Mouse (Mus musculus) embryonic facial prominence, embryonic 14.5 days (tissue): ENCODE measurements around the gene Prss45. TPM values are rescaled to one million over a fixed set of nuclear protein-coding genes. Genes with fewer than 3 reads are reported as not detected.
A peak's percentile ranks its signal among the peaks of the same experiment; 100 is the strongest.

ENCODE experiments used
- ATAC-seq: fragments of 200-750 bp; cut with Nextera tagmentation; 2 replicates; pipeline ENCODE4 v1.8.0; 2017; ENCODE audit warnings: low read depth, moderate number of reproducible peaks, moderate TSS enrichment
- DNase-seq: peaks from one replicate; pipeline ENCODE4 v3.0.0-alpha.2; 2015; ENCODE audit warnings: low spot score
- H3K27ac ChIP-seq: fragments of 300-500 bp; sonication (generic); replicated peaks from 2 replicates; pipeline ENCODE4 v1.5.1; 2014; ENCODE audit warnings: low read depth, mild to moderate bottlenecking, low read length, moderate library complexity
- H3K27me3 ChIP-seq: fragments of 300-500 bp; sonication (generic); replicated peaks from 2 replicates; pipeline ENCODE4 v1.6.1; 2014; ENCODE audit warnings: low read length; ENCODE audit not compliant: control insufficient read depth, insufficient read depth
- H3K36me3 ChIP-seq: fragments of 300-500 bp; sonication (generic); 2 replicates; pipeline ENCODE4 v1.6.1; 2014; ENCODE audit warnings: low read length, mixed read lengths; ENCODE audit not compliant: control insufficient read depth, insufficient read depth
- H3K4me1 ChIP-seq: fragments of 300-500 bp; sonication (generic); 2 replicates; pipeline ENCODE4 v1.6.1; 2014; ENCODE audit warnings: antibody characterized with exemption, low read length; ENCODE audit not compliant: control insufficient read depth, insufficient read depth
- H3K4me2 ChIP-seq: fragments of 300-500 bp; sonication (generic); 2 replicates; pipeline ENCODE4 v1.6.1; 2014; ENCODE audit warnings: low read depth, mild to moderate bottlenecking, low read length, moderate library complexity, mixed read lengths
- H3K4me3 ChIP-seq: fragments of 300-500 bp; sonication (generic); 2 replicates; pipeline ENCODE4 v1.5.1; 2014; ENCODE audit warnings: low read depth, mild to moderate bottlenecking, low read length
- H3K9ac ChIP-seq: fragments of 300-500 bp; sonication (generic); 2 replicates; pipeline ENCODE4 v1.6.1; 2014; ENCODE audit warnings: low read depth, mild to moderate bottlenecking, low read length, moderate library complexity, mixed read lengths
- H3K9me3 ChIP-seq: fragments of 300-500 bp; sonication (generic); 2 replicates; pipeline ENCODE4 v1.6.1; 2016; ENCODE audit warnings: low read length; ENCODE audit not compliant: control insufficient read depth
- WGBS: fragments of 180-500 bp; shearing (Covaris S2); extraction: QIAGEN DNeasy Blood & Tissue Kit; methylation state at CpG from one replicate; pipeline ENCODE4 v1.1.7; 2014; 5-methylcytosine and 5-hydroxymethylcytosine counted together
- polyA plus RNA-seq: library from polyadenylated mRNA; unstranded; fragments of >200 nt; fragmentation: Nextera tagmentation; extraction: Ambion mirVana; gene quantifications from 2 replicates; pipeline ENCODE4 v1.2.1, GENCODE M21; 2014

Gene Prss45
- polyA plus RNA-seq, 1 experiment from 2014 or later: not detected

DNA sequence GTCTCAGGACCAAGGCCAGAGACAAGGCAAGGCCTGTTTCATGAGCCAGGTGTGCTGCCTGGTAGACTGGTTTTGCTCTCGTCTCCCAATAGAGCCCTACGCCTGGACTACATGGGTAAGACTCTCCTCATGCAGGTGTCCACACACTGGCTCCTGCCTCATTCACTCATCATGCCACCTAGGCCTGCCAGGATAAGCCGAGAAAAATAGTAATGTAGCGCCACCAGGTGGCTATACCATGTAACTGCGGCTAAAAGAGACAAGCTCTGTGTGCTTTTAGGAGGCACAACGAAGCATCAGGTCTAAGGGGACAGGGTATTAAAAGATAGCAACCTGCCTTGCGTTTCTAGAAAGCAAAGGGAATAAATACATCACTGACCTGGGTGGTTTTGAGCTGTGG lies 36.6 kb downstream of the Prss45 start:
- peaks cover 20% of the 10 kb centered on the region for H3K27me3 ChIP-seq
- H3K27ac ChIP-seq: no peak overlapping the region
- H3K36me3 ChIP-seq: no peaks in the 10 kb centered on the region
- no peak overlapping the region for H3K4me2 ChIP-seq
- no peaks in the 10 kb centered on the region for H3K9me3 ChIP-seq
- no peak overlapping the region for H3K9ac ChIP-seq
- H3K4me3 ChIP-seq: no peak overlapping the region
- DNase-seq (no peak), ATAC-seq (no peak)
- peaks cover 19% of the 10 kb centered on the region for H3K4me1 ChIP-seq
- 20% methylated on average over 7 of the region's 7 CpGs for WGBS

DNA sequence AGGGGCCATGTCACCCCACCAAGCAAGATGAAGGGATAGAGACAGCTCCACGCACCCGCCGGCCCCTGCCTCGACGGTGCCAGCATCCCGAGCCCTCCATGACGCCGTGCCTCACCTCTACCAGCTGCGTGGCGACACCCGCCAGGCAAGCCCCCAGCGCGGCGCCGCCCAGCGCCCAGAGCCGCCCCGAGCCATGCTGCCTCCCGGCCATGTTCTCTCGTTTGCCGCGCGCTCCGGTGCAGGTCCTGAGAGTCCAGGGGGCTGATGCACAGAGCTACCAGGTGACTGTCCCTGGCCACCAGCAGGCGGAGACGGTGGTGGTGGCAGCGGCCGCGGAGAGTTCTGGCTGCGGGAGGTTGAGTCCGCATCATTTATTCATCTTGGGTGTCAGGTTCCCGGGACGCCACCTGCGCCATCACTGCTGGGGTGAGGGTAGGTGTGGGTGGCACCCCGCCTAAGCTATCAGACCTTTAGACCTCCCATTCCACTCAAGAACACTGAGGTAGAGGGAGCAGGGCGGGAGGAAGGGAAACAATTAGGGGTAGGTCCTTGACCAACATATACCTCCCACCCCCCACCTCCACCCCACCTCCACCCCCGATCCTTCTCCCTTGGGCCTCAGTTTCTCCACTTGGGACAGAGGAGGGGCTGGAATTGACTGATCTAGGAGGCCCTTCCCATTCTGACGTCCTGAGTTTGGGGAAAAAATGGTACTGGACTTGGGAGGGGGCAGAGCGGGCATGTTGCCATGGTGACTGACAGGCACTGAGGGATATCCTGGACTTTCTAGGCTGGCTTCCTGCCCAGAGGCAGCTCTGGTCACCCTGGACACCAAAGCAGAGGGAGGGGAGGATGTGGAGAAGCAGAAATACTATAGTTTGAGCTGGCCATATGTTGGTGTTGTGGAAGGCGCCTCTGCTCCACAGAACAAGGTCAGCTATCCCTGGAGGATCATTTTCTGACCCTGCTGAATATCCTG lies 39.6 kb downstream of the Prss45 start:
- Histone ChIP-seq H3K27ac (no peak overlapping the region), H3K9ac (peak overlapping the region; percentile 22; the same call in 1 of the 2 replicates), H3K36me3 (no peaks in the 10 kb centered on the region), H3K4me3 (peak overlapping the region; percentile 22), H3K9me3 (no peaks in the 10 kb centered on the region), H3K4me2 (peak overlapping the region; percentile 54), H3K27me3 (peaks cover 20% of the 10 kb centered on the region), H3K4me1 (peaks cover 19% of the 10 kb centered on the region)
- DNase-seq: peak; percentile 61
- 7% methylated on average over 39 of the region's 40 CpGs for WGBS
- peak; percentile 23; the same call in 1 of the 2 replicates for ATAC-seq

DNA sequence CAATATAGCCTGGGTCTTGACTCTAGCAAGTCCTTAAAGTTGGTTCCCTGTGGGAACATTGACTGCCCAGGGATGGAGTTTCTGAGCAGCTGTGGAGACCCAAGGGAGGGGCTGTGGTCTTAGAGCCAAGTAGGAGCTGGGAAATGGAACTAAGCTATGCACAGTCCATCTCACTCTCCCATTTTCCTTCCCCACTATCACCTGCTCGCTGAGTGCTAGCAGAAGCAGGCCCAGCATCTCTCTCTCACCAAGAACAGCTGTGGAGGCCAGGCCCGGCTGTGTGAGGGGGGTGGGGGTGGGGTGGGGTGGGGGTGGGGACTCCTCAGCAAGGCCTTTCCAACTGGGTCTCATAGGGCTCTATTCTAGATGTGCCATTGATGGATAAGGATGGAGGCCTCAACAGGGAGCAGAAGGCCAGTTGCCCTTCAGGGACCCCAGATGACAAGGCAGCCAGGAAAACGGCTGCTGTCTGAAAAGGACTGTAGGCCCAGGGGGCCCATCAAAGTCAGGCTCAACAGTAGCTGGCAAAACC lies 40.3 kb downstream of the Prss45 start:
- WGBS: 15% methylated on average over 3 of the region's 3 CpGs
- peak; percentile 32 for DNase-seq
- no peak overlapping the region for H3K27ac ChIP-seq
- no peaks in the 10 kb centered on the region for H3K36me3 ChIP-seq
- H3K27me3 ChIP-seq: peaks cover 20% of the 10 kb centered on the region
- no peak overlapping the region for H3K9ac ChIP-seq
- peak; percentile 27; the same call in 1 of the 2 replicates for ATAC-seq
- H3K9me3 ChIP-seq: no peaks in the 10 kb centered on the region
- peaks cover 24% of the 10 kb centered on the region for H3K4me1 ChIP-seq
- no peak overlapping the region for H3K4me2 ChIP-seq
- H3K4me3 ChIP-seq: no peak overlapping the region

DNA sequence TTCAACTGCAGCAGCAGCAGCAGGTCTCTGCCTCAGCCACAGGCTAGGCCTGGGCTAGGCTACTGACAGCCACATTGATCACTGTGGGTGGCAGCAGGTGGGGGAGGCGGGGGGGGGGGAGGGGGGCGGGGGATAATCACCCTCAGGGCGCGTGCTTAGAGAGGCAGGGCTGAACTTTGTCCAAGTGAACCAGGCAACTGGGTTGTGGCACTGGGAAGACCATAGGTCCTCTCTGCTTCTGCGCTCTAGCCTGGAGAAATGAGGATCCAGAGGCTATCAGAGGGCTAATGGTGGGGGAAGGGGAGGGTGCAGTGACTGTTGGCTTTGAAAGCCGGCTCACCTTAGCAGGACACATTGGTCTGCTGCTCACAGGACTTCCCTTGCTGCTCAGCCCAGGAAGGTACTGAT lies 40.9 kb downstream of the Prss45 start:
- DNase-seq: no peak

DNA sequence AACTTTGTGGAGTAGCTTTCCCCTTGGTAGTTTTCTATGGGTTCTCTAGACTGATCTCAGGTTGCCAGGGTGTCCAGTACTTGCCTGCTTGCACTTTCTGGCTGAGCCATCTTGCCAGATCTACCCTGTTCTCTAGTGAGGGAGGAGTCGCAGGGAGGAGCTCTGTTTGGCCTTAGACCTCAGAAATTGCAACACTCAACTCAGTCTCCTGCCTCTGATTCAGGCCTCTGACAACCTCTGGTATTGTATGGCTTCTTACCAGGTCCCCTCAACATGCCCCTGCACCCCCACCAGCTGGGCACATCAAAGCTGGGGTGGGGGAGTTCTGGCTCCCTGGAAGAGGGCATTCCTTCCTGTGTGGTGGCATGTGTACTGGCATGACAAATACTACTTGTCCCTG lies 43.0 kb downstream of the Prss45 start:
- H3K9me3 ChIP-seq: no peaks in the 10 kb centered on the region
- H3K4me1 ChIP-seq: peaks cover 30% of the 10 kb centered on the region
- H3K4me3 ChIP-seq: no peak overlapping the region
- ATAC-seq: no peak
- H3K36me3 ChIP-seq: no peaks in the 10 kb centered on the region
- peaks cover 33% of the 10 kb centered on the region for H3K27me3 ChIP-seq
- 81% methylated on average over 1 of the region's 1 CpGs for WGBS
- no peak overlapping the region for H3K4me2 ChIP-seq
- H3K9ac ChIP-seq: no peak overlapping the region
- no peak for DNase-seq
- H3K27ac ChIP-seq: no peak overlapping the region

More for the DNA sequence above, 40.9 kb downstream of the Prss45 start:
- H3K4me3 ChIP-seq: no peak overlapping the region
- no peak overlapping the region for H3K27ac ChIP-seq
- WGBS: 39% methylated on average over 3 of the region's 6 CpGs
- H3K9ac ChIP-seq: no peak overlapping the region
- peaks cover 25% of the 10 kb centered on the region for H3K4me1 ChIP-seq
- no peaks in the 10 kb centered on the region for H3K36me3 ChIP-seq
- no peaks in the 10 kb centered on the region for H3K9me3 ChIP-seq
- ATAC-seq: peak; percentile 39; the same call in 1 of the 2 replicates
- H3K4me2 ChIP-seq: no peak overlapping the region
- H3K27me3 ChIP-seq: peaks cover 20% of the 10 kb centered on the region

DNA sequence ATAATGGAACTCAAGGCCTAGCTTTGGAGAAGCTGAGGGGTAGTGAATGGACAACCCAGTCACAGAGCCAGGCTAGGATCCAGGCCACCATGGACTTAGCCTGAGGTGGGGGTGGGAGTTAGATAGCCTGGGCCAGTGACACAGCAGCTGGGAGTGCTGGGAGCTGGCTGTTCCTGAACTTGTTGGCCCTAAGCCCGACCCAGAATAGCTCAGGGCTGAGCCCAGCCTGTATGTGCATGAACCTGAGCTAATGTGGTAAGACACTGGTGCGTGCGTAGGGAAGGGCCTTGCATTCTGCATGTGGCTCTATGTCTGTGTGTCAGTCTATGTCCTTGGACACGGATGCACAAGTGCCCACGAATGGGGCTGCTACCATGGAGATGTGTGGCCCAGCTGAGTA lies 43.5 kb downstream of the Prss45 start:
- peaks cover 28% of the 10 kb centered on the region for H3K27me3 ChIP-seq

DNA sequence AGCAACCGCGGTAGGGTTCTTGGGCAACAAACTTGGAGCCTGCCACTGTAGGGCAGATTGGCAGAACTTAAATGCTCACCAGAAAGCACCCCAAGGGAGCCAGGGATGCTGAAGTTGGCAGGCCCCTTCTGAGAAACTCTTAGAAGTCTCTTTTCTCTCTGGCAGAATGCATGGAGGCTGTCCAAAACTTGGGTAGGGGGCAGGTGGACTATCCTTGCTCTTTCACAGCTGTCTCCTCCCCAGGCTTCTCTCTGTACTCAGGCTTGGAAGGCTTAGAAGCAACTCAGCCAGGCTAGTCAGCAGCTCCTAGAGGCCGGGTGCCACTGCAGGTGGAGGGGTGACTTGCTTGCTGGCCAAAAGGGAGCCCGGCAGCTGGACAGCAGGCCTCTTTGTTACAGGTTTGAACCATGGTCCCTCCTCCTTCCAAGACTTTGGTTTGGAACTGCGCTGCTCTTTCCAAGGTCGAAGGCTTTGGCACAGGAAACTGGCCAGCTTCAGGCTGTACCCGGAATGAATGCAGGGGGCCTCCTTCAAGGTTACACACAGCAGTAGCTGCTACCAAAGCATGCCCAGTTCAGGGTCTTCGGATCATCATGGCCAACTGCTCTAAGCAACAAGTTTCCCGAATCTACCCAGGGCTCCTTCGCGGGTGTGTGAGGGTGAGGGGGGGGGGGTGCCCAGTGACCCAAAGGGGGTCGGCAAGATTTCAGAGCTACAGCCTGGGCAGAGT lies 45.0 kb downstream of the Prss45 start, which contains the start of gene Als2cl:
Als2cl (plus strand) TSS at position 680 of the 730 bp plus-strand sequence.
- 11% methylated on average over 12 of the region's 12 CpGs for WGBS
- ATAC-seq (peak; percentile 20; the same call in 1 of the 2 replicates), DNase-seq (peak; percentile 24)
- H3K36me3 ChIP-seq: no peaks in the 10 kb centered on the region
- peak within 1 kb of the TSS; percentile 92 for H3K4me2 ChIP-seq
- no peaks in the 10 kb centered on the region for H3K9me3 ChIP-seq
- H3K27ac ChIP-seq: no peak within 1 kb of the TSS
- H3K9ac ChIP-seq: peak within 1 kb of the TSS; percentile 68
- peak within 1 kb of the TSS; percentile 61 for H3K4me3 ChIP-seq
- peaks cover 21% of the 10 kb centered on the region for H3K4me1 ChIP-seq
- peaks cover 13% of the 10 kb centered on the region for H3K27me3 ChIP-seq

More for the DNA sequence above, 43.5 kb downstream of the Prss45 start:
- Histone ChIP-seq H3K4me2 (no peak overlapping the region), H3K36me3 (no peaks in the 10 kb centered on the region), H3K4me3 (no peak overlapping the region), H3K9ac (no peak overlapping the region), H3K27ac (no peak overlapping the region), H3K9me3 (no peaks in the 10 kb centered on the region), H3K4me1 (peaks cover 30% of the 10 kb centered on the region)
- DNase-seq: no peak
- 74% methylated on average over 5 of the region's 5 CpGs for WGBS
- ATAC-seq: no peak

DNA sequence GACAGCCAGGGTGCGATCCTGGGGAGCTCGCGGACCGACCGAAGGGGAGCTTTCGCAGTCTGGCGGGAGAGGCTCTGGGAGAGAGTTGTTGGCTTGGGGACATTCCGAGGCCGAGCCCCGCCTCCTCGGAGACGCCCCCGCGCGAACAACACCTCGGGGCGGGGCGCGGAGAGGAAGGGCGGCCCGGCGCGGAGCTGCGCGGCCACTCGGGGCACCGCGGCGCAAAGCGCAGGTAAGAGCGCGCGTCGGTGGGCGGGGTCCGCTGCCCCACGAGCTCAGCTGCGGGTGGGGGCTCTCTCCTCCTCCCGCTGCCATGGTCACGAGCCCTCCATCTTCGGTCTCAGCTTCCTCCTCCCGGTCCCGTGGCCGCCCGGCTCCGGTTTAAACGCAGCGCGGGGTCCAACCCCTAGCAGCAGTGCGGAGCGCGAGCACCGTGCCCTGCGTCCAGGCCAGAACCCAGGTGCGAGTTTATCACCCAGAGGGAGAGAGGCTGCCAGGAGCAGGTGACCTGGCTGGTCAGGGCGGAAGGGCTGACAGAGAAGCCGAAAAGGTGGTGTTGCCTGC lies 45.7 kb downstream of the Prss45 start, which contains the start of gene Tmie:
Tmie (minus strand) TSS at position 116 of the 564 bp plus-strand sequence.
- H3K9ac ChIP-seq: peak within 1 kb of the TSS; percentile 68
- peak; percentile 78 for DNase-seq
- peak; percentile 88 for ATAC-seq
- H3K4me1 ChIP-seq: peaks cover 14% of the 10 kb centered on the region
- peaks cover 13% of the 10 kb centered on the region for H3K27me3 ChIP-seq
- peak within 1 kb of the TSS; percentile 92 for H3K4me2 ChIP-seq
- H3K36me3 ChIP-seq: no peaks in the 10 kb centered on the region
- no peak within 1 kb of the TSS for H3K27ac ChIP-seq
- 0% methylated on average over 19 of the region's 57 CpGs for WGBS
- H3K9me3 ChIP-seq: no peaks in the 10 kb centered on the region
- H3K4me3 ChIP-seq: peak within 1 kb of the TSS; percentile 61
